Mouse (Mus musculus) heart, postnatal 14 days (tissue): Measurements from ENCODE around the gene Gm20388. TPM values are rescaled to one million over a fixed set of nuclear protein-coding genes. Genes with fewer than 3 reads are reported as not detected.
"Not testable (repeated sequence)": the region's sequence is repeated elsewhere in the genome, so short reads cannot be mapped to it uniquely, and the experiment has no call there.

Source experiments
- DNase-seq, 2 experiments: peaks; one replicate each; pipeline ENCODE4 v3.0.0; 2021 to 2022
- intact Hi-C: fragments of 180-260 bp; cut with DNase I; formaldehyde crosslinking; loops from one replicate; pipeline ENCODE4 v1.15.1; 2025
- total RNA-seq, 2 experiments: library from RNA; stranded (reverse); gene quantifications; 2 replicates each; pipeline ENCODE4 v1.2.3; 2021

Gm20388 gene
- total RNA-seq, 2 experiments from 2014 or later, result 0.24 TPM; not detected in 1

- DNase-seq, result no peak
- intact Hi-C loops, result no loop called here
These were observed 4242.1 kb downstream of the Gm20388 start for GRCm38 (mm10) chr8:124152771-124153170.

DNA sequence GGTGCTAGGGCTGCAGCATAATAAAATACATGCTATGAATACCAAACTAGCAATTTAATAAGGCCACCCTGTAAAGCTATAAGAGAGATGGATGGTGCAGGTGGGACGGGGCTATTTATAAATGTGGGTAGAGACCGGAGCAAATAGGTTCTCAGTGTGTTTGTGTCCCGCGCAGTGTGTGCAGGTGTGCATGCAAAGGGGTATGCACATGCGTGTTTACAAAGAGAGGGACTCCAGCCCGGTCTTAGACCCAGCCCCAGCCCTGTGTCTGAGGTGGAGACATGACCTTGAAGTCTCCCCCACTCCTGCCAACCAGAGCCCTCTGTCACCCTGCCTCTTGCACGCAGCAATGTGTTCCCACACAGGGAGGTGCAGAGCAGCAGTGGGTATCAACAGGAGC, 4245.7 kb downstream of the Gm20388 start:
- intact Hi-C loops, result no loop called here
- no peak for DNase-seq

DNA sequence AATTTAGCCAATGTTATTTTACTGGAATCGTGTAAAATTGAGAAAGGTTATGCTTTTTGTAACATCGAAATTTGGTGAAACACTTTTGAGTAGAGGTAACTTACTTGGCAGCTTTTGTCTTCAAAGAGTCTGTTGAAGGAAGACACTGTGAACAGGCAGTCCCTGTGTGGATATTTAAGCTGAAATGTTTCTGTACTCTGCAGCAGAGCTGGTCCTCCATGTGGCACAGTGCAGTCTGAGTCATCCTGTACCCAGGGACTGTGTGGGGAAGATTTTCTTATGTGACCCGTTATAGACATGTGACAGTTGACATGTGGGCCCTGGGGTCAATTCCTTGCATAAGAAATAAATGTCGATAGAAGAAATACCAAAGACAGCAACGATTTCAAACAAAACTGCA, 4251.0 kb downstream of the Gm20388 start:
- DNase-seq, result no peak
- intact Hi-C loops, result no loop called here

DNA sequence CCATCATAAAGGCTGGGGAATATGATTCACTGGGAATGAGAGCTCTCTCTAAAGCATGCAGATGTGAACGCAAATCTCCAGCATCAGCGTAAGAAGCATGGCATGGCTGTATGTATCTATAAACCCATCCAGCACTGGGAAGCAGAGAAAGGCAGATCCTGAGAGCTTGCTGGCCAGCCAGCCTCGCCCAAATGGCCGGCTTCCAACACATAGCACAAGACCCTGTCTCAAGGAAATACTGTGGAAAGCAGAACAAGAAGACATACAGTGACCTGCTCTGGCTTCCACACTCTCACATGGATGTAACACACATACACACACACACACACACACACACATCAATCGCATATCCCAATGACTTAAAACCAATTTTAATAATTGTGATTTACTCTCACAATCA, 4252.6 kb downstream of the Gm20388 start:
- no peak for DNase-seq
- intact Hi-C loops, result no loop called here

DNA sequence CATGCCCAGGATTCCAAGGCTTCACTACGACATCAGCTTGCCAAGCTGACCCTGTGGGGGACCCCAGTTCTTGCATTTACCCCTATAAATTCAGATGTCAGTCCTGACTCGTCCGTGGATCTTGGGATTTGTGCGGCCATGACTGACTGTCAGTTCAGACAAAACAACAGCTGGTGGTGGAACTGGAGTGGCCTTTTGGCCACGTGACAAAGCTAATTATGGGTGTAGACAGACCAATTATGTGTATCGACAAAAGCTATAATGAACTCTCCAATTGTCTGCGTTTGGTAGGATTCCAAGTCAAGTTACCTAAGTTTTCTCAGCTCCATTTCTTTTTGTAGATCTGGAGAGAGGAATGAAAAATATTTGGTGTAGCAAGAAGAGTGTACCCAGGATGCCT, 4259.1 kb downstream of the Gm20388 start:
- intact Hi-C loops, result no loop called here
- no peak for DNase-seq

DNA sequence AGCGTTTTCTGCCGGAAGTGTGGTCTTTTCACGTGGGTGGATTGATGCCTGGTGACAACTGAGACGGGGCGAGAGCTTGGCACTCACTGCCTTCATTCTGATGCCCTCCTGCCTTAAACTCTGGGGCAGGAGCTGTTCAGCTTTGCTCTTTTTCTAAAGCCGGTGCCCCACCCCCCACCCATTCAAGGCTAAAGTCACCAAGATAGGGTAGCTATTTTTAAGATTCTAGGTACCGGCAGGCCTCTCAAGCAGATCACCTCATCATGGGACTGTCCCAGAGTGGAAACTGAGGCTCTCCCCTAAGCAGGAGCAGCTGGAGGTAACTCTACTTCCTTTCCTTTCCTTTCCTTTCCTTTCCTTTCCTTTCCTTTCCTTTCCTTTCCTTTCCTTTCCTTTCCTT, 4260.0 kb downstream of the Gm20388 start:
- intact Hi-C loops, result no loop called here
- no peak for DNase-seq

DNA sequence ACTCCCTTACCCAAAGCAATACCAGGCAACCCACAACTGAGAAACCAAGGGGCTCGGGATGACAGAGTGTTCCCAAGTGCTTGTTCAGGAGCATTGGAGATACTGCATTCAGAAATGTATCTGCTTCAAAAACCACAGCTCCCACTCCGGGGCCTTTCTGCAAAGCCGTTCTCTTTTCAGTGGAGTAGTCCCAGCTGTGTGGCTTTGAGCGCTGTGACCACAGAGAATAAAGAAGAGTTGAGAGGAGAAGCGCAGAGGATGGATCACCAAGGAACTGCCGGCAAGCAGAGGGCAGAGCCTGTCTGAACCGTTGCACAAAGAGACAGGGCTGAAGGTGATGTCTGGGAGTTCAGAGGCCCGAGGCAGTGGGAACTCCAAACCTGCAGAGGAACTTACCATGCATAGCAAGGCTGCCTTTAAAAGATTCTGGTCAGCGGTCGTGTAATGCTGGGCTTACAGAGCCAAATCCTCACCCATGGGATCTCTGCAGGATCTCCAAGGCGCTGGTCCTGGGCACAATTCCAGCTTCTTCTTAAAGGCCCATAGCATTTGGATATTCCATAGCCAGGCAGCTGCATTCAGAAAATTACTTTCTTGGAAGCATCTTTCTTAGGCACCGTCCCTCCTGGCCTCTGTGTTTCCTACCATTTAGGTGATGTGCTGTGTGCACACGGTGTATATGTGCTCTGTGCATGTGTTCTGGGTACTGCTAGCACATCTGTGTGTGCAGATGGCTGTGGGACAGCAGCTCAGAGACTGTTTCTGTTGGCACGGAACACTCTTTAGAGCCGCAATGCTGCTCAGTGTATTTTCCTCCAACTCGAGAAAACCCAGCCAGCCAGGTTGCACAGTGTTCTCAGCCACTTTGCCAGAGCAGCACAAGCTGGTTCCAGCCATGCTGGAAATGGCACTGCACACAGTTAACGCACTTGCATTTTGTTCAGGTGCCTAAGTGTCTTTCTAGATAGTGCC, 4261.2 kb downstream of the Gm20388 start:
- intact Hi-C loops, result no loop called here
- DNase-seq, result peak; percentile 21 to 34

DNA sequence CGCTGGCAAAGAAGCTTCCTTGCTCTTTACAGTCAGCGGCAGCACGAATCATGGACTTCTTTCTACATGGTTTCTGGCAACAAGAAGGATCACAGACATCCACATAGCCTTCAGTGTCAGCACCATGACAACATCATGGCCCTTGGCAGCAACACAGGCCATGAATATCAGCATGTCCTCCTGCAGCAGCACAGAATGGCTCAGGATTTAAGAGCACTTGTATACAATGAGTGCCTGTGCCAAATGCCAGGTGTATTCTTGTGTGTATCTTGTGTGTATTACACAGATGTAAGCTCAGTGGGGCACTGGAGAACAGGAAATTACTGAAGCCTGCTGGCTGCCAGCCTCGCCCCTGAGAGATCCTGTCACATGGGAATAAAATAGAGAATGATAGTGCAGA, 4263.0 kb downstream of the Gm20388 start:
- intact Hi-C loops, result no loop called here

GRCm38 (mm10) chr8:124176133-124176532, 4265.5 kb downstream of the Gm20388 start:
- intact Hi-C loops, result no loop called here
- DNase-seq, result no peak

More for the DNA sequence above, 4263.0 kb downstream of the Gm20388 start:
- no peak for DNase-seq

GRCm38 (mm10) chr8:124177092-124177491, 4266.5 kb downstream of the Gm20388 start:
- intact Hi-C loops, result not testable (repeated sequence)

DNA sequence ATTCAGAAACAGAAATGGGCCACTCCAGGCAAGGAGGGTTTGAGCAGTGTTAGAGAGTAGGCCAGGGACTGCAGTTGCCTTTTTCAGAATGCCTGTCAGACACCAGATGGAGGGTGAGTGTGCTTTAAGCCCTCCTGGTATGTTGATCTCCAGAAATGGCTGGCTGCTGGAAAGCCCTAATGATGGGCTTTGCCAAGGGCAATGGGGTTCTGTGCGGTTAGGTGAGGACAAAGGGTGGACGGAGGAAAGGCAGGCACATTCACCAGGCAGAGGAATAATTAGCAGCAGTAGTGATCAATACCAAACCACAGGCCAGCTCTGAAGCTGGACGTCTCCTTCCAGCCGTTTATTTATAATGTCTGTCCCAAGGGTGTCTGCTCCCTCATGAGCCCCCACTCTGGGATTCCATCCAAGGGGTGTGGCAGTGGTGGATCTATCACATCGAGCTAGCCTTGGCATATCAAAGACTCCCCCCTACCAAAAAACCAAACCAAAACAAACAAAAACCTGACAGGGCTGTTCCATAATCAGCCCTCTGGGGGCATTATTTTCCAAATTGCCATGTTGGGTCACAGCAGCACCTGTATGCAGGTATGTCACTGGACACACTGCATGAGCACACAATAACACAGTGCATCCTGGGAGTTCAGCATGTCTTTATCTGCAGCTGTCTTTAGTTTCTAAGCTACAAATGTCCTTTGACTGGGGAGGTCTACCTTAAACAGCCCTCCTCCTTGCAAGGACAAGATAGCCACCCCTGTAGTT, 4270.2 kb downstream of the Gm20388 start:
- no peak for DNase-seq
- intact Hi-C loops, result no loop called here

More at GRCm38 (mm10) chr8:124177092-124177491, 4266.5 kb downstream of the Gm20388 start:
- DNase-seq, result not testable (repeated sequence)

GRCm38 (mm10) chr8:124181751-124182150, 4271.1 kb downstream of the Gm20388 start:
- intact Hi-C loops, result no loop called here
- DNase-seq, result no peak

DNA sequence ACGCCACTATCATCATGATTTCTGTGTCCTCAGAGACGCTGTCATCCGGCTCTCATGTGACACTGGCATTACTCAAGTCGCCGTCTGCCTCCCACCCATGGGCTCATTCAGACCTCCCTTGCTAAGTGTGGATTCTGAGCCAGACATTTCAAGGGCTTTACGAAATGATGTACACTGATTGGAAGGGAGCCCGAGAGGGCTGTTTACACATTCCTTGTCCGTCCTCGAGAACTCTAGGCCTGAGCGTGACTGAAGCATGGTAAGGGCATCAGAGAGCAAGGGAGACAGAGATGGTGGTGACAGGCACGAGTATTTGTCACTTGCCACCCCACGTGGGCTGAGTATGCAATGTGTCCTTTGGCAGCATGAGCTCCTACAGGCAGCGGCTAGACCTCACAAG, 4271.6 kb downstream of the Gm20388 start:
- peak; percentile 43 to 54 for DNase-seq
- intact Hi-C loops, result no loop called here

DNA sequence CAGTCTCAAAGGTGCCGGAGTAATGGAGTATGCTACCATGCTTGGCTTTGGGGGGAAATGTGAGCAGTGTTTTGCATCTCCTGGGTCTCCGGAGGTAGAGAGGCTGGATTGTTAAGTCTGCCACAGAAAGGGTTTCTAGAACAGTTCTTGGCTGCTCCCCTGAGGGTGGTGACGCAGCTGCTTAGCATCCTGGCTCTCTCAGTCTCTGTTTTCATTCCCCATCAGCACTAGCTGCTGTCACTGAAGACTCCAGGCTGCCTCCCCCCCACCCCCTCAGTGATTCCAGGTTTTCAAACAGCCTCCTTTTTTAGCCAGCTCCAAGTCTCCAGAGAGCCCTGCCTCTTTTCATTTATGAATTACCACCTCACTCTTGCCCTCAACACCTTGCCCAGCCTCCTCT, 4273.4 kb downstream of the Gm20388 start:
- intact Hi-C loops, result no loop called here

GRCm38 (mm10) chr8:124184507-124184906, 4273.9 kb downstream of the Gm20388 start:
- intact Hi-C loops, result no loop called here
- no peak for DNase-seq

More for the DNA sequence above, 4273.4 kb downstream of the Gm20388 start:
- DNase-seq, result peak; percentile 31 to 48

GRCm38 (mm10) chr8:124185081-124185480, 4274.4 kb downstream of the Gm20388 start:
- intact Hi-C loops, result no loop called here
- DNase-seq, result no peak

- DNase-seq, result no peak
These were observed 4279.7 kb downstream of the Gm20388 start for GRCm38 (mm10) chr8:124190388-124190787.

DNA sequence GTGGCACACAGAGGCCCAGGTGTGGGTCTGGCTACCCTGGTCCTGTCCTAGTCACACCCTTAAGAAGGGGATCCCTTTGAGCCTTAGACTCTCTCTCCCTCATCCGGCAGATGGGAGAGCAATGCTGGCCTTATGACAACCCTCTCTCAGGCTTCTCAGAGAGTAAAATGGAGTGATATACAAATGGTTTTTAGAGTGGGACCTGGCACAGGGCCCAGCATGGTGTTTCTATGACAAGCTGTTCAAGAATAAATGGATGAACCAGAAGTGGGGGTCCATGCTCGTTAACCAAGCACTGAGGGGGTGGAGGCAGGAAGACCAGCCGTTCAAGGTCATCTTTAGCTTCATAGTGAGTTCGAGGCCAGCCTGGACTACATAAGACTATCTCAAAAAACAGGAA, 4281.6 kb downstream of the Gm20388 start:
- DNase-seq, result no peak
- intact Hi-C loops, result no loop called here

More at GRCm38 (mm10) chr8:124190388-124190787, 4279.7 kb downstream of the Gm20388 start:
- intact Hi-C loops, result no loop called here

GRCm38 (mm10) chr8:124192976-124193375, 4282.3 kb downstream of the Gm20388 start:
- intact Hi-C loops, result no loop called here
- DNase-seq, result peak; percentile 64 to 69

- no peak for DNase-seq
- intact Hi-C loops, result no loop called here
These were observed 4283.4 kb downstream of the Gm20388 start for GRCm38 (mm10) chr8:124193992-124194391.

DNA sequence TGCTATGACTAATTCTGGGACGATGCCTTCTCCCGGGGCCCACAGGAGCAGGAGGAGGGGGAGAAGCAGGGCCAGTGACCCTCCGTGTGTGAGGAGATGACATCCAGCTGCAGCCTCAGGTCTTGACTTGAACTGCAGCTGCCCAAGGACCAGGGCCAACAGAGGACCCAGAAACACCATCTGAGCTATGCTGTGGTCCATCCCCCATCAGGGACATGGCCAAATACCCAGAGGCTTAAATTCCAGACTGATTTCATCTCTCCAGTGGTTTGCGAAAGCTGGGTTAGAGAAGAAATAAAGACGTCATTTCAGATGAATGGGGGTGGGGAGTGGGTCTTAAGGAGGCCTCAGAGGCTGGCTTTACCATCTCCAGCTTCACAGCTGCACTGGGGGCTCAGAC, 4285.6 kb downstream of the Gm20388 start:
- intact Hi-C loops, result no loop called here
- peak; percentile 33 to 44 for DNase-seq
